Mouse (Mus musculus): ENCODE results near the gene Nlk.
"Not testable (repeated sequence)": the region's sequence is repeated elsewhere in the genome, so short reads cannot be mapped to it uniquely, and the experiment has no call there.

Nlk gene

DNA sequence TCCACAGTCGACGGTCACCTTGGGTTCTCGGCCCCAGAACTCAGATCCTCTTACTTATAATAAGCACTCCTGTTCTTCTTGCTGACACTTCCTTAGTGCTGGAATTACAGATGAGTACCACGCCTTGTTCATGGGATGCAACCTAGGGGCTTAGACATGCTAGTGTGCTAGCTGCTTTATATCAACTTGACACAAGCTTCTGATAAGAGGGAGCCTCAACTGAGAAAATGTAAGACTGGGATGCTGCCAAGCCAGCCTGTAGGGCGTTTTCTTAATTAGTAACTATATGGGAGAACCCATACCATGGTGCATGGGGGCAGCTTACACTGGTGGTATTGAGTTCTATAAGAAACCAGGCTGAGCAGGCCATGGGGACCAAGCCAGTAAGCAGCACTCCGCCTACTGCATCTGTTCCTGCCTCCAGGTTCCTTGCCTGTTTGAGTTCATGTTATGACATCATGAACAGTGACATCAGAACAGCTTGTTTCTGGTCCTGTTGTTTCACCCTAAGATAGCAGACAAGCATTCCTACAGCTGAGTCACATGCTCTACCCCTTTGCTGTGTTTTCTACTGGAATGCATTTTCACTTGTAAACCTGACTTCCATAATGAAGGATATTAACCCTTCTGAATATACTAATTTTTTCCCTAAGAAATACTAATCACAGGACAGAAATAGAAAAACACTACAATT, 102.8 kb downstream of the Nlk start:
- DNase-seq: peak; percentile 77

DNA sequence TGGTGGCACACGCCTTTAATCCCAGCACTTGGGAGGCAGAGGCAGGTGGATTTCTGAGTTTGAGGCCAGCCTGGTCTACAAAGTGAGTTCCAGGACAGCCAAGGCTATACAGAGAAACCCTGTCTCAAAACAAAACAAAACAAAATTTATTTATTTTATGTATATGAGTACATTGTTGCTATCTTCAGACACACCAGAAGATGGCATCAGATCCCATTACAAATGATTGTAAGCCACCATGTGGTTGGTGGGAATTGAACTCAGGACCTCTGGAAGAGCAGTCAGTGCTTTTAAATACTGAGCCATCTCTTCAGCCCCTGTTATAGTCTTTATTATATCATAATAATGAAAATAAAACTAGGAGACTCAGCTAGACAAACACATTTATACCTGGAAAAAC, 109.5 kb downstream of the Nlk start:
- DNase-seq: not testable (repeated sequence)

DNA sequence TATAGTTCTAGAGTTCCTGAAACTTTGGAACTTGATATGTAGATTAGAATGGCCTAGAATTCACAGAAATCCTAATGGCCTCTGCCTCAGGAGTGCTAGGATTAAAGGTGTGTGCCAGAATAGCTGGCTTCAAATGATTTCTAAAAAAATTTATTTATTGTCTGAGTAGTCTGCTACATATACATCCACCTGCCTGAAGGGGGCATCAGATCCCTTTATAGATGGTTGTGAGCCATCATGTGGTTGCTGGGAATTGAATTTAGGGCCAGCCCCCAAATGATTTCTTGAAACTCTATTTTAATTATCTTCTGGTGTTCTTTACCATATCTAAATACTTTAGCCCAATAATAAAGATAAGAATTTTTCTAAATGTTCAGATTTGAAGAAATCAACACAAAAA, 111.1 kb downstream of the Nlk start:
- no peak for DNase-seq

DNA sequence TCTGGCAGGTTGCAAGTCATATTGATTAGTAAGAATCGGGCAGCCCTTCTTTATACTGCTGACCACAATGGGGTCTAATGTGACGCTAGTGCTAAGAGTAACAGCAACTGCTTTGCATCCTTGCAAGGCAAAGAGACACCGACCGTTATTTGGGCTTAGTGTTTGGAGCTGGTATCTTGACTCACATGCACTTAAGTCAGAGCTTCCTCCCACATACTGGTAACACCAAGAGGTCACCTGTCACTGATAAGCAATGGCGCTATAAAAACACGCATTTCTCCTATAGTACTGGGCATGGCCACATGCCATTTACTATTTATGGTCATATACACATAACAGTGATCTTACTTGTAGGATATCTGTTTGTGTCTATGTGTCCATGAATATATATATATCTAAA, 114.3 kb downstream of the Nlk start:
- peak; percentile 55 for DNase-seq

GRCm38 (mm10) chr11:78574975-78575374, 122.2 kb downstream of the Nlk start:
- no peak for DNase-seq

GRCm38 (mm10) chr11:78574536-78574935, 122.6 kb downstream of the Nlk start:
- peak; percentile 71 for DNase-seq

- DNase-seq: not testable (repeated sequence)
These were observed 123.1 kb downstream of the Nlk start for GRCm38 (mm10) chr11:78574031-78574430.

- DNase-seq: peak; percentile 62
These were observed 125.3 kb downstream of the Nlk start for GRCm38 (mm10) chr11:78571854-78572253.

- DNase-seq: peak; percentile 89
These were observed 125.7 kb downstream of the Nlk start for GRCm38 (mm10) chr11:78571441-78571840.

DNA sequence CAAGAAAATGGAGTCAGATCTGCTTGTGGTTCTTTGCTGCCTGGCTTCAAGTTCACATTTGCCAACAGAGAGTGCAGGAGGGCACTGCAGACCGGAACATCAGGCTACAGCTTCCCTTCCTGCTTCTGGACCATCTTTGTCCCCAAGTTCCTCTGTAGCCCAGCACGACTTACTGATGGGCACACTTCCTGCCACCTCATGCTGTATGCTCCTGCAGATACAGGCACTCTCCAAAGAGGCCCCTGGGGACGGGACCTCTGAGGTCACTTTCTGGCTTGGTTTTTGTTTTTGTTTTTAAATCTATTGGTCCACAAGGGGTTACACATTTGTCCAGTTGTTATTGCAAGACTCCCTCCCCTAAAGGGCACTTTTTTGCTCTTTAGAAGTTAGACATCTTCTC, 127.4 kb downstream of the Nlk start:
- DNase-seq: peak; percentile 90

DNA sequence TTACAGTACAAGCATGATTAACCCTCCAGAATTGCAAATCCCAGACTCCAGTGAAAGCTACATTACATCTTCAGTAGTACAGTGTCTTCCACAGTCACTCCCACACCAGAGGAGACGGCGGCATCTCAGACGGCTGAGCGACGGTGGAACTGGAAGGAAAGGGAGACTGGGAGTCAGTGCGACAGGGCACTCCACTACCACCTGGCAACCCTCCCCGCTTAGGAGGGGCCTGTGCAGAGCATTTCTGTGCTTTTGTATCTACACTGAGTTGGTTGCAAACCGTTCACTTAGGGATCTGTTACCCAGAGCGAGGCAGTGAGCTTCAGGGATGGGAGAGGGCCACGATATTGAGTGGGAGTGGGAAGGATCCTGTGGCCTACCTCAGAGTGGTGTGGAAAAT, 128.3 kb downstream of the Nlk start:
- DNase-seq: peak; percentile 80

GRCm38 (mm10) chr11:78567614-78568013, 129.6 kb downstream of the Nlk start:
- no peak for DNase-seq

DNA sequence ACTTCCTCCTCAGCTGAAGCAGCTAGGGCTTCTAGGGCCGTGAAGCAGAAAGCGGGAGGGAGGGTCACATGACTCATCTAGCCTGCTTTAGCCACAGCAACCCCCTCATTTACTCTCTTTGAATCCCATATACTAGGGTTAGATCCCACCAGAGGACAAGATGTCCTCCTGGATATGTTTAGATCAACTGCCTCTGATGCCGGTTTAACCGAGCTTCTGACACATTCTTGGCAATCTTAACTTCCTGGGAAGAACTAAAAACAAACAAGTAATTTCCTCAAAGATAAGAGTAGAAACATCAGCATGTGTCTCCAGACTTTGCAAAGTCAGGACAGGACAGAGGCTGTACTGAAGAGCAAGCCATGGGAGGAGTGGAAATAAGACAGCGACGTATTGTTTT, 130.4 kb downstream of the Nlk start:
- DNase-seq: peak; percentile 98

DNA sequence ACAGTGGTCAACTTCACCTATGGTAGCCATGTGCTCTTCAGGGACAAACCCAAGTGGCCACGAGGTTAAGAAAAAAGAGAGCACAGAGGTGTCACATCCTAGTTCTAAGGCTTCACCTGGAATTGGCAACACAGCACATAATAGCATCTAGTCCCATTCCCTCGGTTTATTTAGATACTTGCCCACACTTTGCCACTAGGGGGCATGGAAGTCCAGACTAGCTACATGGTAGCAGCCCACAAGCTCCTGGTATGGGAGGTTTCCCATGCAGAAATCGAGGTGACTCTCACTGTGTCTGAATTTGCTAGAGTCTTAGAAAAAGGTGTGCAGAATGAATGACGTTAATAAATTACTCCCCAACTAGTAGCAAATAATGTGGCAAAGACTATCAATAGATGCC, 136.7 kb downstream of the Nlk start:
- DNase-seq: peak; percentile 95

GRCm38 (mm10) chr11:78557241-78557640, 139.9 kb downstream of the Nlk start:
- DNase-seq: no peak

GRCm38 (mm10) chr11:78556070-78556469, 141.1 kb downstream of the Nlk start:
- DNase-seq: no peak

DNA sequence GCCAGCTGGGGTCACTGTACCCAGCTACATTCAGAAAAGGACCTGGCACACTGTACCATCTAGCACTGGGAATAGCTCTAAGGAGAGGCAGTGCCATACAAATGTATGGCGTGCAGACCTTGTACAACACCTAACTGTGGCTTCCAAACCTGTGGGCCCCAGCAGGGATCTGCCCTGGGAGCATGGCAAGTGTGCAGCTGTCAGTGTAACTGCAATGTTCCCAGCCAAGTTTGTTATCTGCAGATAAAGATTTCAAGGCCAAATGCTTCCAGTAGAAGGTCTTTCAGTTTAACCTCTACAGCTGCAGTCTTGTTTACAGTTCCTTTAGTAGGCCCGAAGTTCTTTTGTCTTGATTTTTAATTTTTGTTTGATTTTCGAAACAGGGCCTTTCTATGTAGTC, 141.6 kb downstream of the Nlk start:
- DNase-seq: no peak

- no peak for DNase-seq
These were observed 146.1 kb downstream of the Nlk start for GRCm38 (mm10) chr11:78551059-78551398.

DNA sequence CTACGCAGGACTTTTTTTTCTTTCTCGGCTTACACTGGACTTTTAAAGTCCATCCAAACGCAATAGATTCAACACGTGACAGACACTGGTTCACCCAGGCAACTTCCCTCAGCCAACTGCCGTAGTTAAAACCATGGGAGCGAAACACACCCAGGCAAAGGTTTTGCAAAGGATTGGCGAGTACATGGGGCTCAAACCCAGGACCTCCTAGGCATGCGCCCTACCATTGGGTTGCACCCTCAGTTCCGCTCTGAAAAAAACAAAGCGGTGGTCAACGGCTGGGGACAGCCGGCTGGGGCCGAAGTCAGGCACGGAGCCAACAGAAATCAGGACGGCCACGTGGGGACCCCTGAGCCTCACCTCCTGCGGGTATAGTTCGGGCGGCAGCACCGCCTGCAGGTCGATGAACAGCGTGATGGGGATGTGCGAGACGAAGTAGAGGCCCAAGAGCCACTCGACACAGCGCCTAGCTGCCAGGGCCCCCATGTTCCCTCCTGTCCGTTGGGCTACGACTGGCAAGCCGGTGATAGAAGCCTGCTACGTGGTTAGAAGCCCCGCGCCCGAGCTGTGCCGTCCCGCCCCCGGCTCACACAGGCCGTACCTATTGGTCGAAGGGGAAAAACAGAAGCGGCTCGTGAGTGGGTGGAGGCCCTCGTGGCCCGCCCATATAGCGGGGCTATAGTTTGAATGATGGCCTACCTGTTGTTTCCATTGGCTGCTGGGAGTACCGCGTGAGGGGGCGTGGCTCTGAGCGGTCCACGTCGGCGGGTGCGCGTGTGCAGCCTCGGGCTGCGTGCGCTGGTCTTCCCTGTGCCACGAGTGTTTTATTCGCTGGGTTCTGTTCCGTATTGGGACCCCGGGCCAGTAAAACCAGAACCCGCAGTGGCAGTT, 146.8 kb downstream of the Nlk start, which contains the start of gene Tmem97:
TSS of gene Tmem97 (minus strand) at position 610 of the 891 bp plus-strand sequence.
- DNase-seq: peak; percentile 100

- DNase-seq: no peak
These were observed 147.6 kb downstream of the Nlk start for GRCm38 (mm10) chr11:78549491-78549987.

DNA sequence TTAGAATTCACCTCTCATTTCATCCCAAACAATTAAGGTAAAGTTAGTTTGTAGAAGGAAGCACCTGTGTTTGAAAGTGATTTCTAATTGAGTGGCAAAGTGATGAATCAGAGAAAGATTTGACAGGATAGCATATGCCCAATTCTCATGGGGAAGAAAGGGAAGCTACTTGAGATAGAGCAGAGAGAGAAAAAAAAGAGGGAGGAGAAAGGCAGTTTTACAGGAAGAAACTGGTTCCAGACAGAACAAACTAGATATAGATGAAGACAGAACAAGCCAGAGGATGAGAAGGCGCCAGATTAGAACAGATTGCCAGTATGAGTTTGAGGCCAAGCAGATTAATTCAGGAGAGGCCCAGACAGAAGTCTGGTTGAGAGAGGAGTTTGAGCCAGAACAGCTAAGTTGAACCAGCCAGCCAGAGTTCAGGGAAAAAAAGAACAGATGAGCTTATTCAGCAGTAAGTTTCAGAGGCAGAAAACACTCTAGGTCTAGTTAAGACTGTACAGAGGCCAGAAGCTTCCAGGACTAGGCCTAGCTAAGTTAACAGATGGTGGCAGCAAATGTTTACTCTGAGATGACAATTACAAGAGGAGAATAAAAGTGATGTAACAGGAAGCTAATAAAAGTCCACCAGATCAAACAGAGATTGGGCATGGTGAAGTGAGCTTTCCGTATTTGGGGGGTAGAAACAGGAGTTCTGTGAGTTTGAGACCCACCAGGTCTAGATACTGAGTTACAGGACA, 149.3 kb downstream of the Nlk start:
- no peak for DNase-seq

- no peak for DNase-seq
These were observed 152.0 kb downstream of the Nlk start for GRCm38 (mm10) chr11:78545181-78545580.

GRCm38 (mm10) chr11:78544449-78545111, 152.6 kb downstream of the Nlk start:
- no peak for DNase-seq
